Mouse (Mus musculus) frontal cortex, adult 2 months (tissue): ENCODE measurements around the gene Nit2. TPM values are rescaled to one million over a fixed set of nuclear protein-coding genes. Genes with fewer than 3 reads are reported as not detected.
"Not testable (repeated sequence)": the region's sequence is repeated elsewhere in the genome, so short reads cannot be mapped to it uniquely, and the experiment has no call there.

Source experiments
- DNase-seq, 2 experiments: peaks; one replicate each; pipeline ENCODE4 v3.0.0; 2022; ENCODE audit warnings: low spot score in 1 of 2; ENCODE audit errors: extremely low spot score in 1 of 2
- polyA plus RNA-seq: library from polyadenylated mRNA; depleted of rRNA; stranded (reverse); fragments of >200 nt; gene quantifications from 2 replicates; pipeline ENCODE4 v1.2.3, GENCODE M21; 2012; rRNA removed

Gene Nit2
- polyA plus RNA-seq, result 14.1 and 15.3 TPM in 2 replicates

- peak; percentile 83 to 95 for DNase-seq
These were observed at the start of gene Nit2 for GRCm38 (mm10) chr16:57166611-57167513. Gene Nit2 (minus strand): TSS chr16:57167341.

- no peak for DNase-seq
These were observed 48.8 kb upstream of the Nit2 start for GRCm38 (mm10) chr16:57215957-57216356.

GRCm38 (mm10) chr16:57211037-57211436 lies 43.9 kb upstream of the Nit2 start:
- peak in 1 of 2 experiments; percentile 32 for DNase-seq

GRCm38 (mm10) chr16:57208342-57208741 lies 41.2 kb upstream of the Nit2 start:
- DNase-seq, result no peak

- DNase-seq, result no peak
These were observed 30.1 kb upstream of the Nit2 start for GRCm38 (mm10) chr16:57197281-57197680.

GRCm38 (mm10) chr16:57196590-57196989 lies 29.4 kb upstream of the Nit2 start:
- DNase-seq, result no peak

- no peak for DNase-seq
These were observed 24.1 kb upstream of the Nit2 start for GRCm38 (mm10) chr16:57191214-57191613.

GRCm38 (mm10) chr16:57190390-57190789 lies 23.2 kb upstream of the Nit2 start:
- DNase-seq, result no peak

GRCm38 (mm10) chr16:57189493-57189892 lies 22.4 kb upstream of the Nit2 start:
- DNase-seq, result peak in 1 of 2 experiments; percentile 33

GRCm38 (mm10) chr16:57186618-57187017 lies 19.5 kb upstream of the Nit2 start:
- no peak for DNase-seq

- DNase-seq, result no peak
These were observed 14.9 kb upstream of the Nit2 start for GRCm38 (mm10) chr16:57182037-57182436.

GRCm38 (mm10) chr16:57181180-57181579 lies 14.0 kb upstream of the Nit2 start:
- DNase-seq, result peak in 1 of 2 experiments; percentile 34

- no peak for DNase-seq
These were observed 10.5 kb upstream of the Nit2 start for GRCm38 (mm10) chr16:57177664-57178063.

GRCm38 (mm10) chr16:57177254-57177653 lies 10.1 kb upstream of the Nit2 start:
- peak in 1 of 2 experiments; percentile 73 for DNase-seq

- DNase-seq, result peak; percentile 69 to 78
These were observed 9.1 kb upstream of the Nit2 start for GRCm38 (mm10) chr16:57176276-57176675.

- DNase-seq, result no peak
These were observed 8.6 kb upstream of the Nit2 start for GRCm38 (mm10) chr16:57175751-57176150.

GRCm38 (mm10) chr16:57174480-57174879 lies 7.3 kb upstream of the Nit2 start:
- not testable (repeated sequence) for DNase-seq

GRCm38 (mm10) chr16:57171570-57171969 lies 4.4 kb upstream of the Nit2 start:
- peak in 1 of 2 experiments; percentile 50 for DNase-seq

GRCm38 (mm10) chr16:57171161-57171560 lies 4.0 kb upstream of the Nit2 start:
- DNase-seq, result no peak

GRCm38 (mm10) chr16:57168236-57168635 lies 1.1 kb upstream of the Nit2 start:
- DNase-seq, result no peak

- DNase-seq, result no peak
These were observed 372 bp upstream of the Nit2 start for GRCm38 (mm10) chr16:57167514-57167912.

GRCm38 (mm10) chr16:57166086-57166485 lies 1.1 kb downstream of the Nit2 start:
- no peak for DNase-seq
